Mouse (Mus musculus): Measurements from ENCODE around the gene AI481877.
A peak's percentile ranks its signal among the peaks of the same experiment; 100 is the strongest.

- TF ChIP-seq CTCF (IDR thresholded peaks at IDR 0.05; ENCODE audit: low read depth): peak; percentile 94
- no peak for TF ChIP-seq EP300 (IDR thresholded peaks at IDR 0.05; ENCODE audit: low read depth)
Observed at GRCm38 (mm10) chr4:59036490-59037127, 102.2 kb downstream of the AI481877 start.

Data from liver, embryonic 14.5 days (tissue).